Mouse (Mus musculus): Measurements from ENCODE around the gene Camkv. TPM values are rescaled to one million over a fixed set of nuclear protein-coding genes. Genes with fewer than 3 reads are reported as not detected.

Gene Camkv
- polyA plus RNA-seq, 1 experiment from 2014 or later: 0.20 TPM

- H3K9ac ChIP-seq: no peak overlapping the region
- no peaks in the 10 kb centered on the region for H3K27me3 ChIP-seq
- no peak for ATAC-seq (replicated peaks; ENCODE audit: insufficient number of reproducible peaks, insufficient read depth, low FRiP score, low read depth)
- 79% methylated on average over 31 of the region's 31 CpGs for WGBS
- peaks cover 15% of the 10 kb centered on the region for H3K4me1 ChIP-seq (replicated peaks)
- H3K4me3 ChIP-seq: no peak overlapping the region
- no peak overlapping the region for H3K27ac ChIP-seq
- no peaks in the 10 kb centered on the region for H3K9me3 ChIP-seq (replicated peaks)
- no peaks in the 10 kb centered on the region for H3K36me3 ChIP-seq
- no peak overlapping the region for H3K4me2 ChIP-seq
These were observed 12.0 kb downstream of the Camkv start for GRCm38 (mm10) chr9:107947241-107948194.

- H3K27me3 ChIP-seq: no peaks in the 10 kb centered on the region
- no peak overlapping the region for H3K27ac ChIP-seq
- 78% methylated on average over 13 of the region's 13 CpGs for WGBS
- ATAC-seq (replicated peaks; ENCODE audit: insufficient number of reproducible peaks, insufficient read depth, low FRiP score, low read depth): no peak
- no peaks in the 10 kb centered on the region for H3K9me3 ChIP-seq (replicated peaks)
- no peak overlapping the region for H3K9ac ChIP-seq
- H3K36me3 ChIP-seq: no peaks in the 10 kb centered on the region
- no peak overlapping the region for H3K4me2 ChIP-seq
- peaks cover 15% of the 10 kb centered on the region for H3K4me1 ChIP-seq (replicated peaks)
- H3K4me3 ChIP-seq: no peak overlapping the region
These were observed 13.9 kb downstream of the Camkv start for GRCm38 (mm10) chr9:107949184-107949921.

GRCm38 (mm10) chr9:107949922-107950235 lies 14.4 kb downstream of the Camkv start, which contains the start of gene Traip:
Traip (plus strand) TSS chr9:107950136.
- Histone ChIP-seq H3K27me3 (no peaks in the 10 kb centered on the region), H3K36me3 (no peaks in the 10 kb centered on the region), H3K4me2 (peak within 1 kb of the TSS; percentile 74), H3K4me1 (replicated peaks) (peaks cover 15% of the 10 kb centered on the region), H3K4me3 (peak within 1 kb of the TSS; percentile 74), H3K9me3 (replicated peaks) (no peaks in the 10 kb centered on the region), H3K9ac (peak within 1 kb of the TSS; percentile 65), H3K27ac (peak within 1 kb of the TSS; percentile 62)
- ATAC-seq (replicated peaks; ENCODE audit: insufficient number of reproducible peaks, insufficient read depth, low FRiP score, low read depth): no peak
- 93% methylated on average over 10 of the region's 10 CpGs for WGBS

- ATAC-seq (replicated peaks; ENCODE audit: insufficient number of reproducible peaks, insufficient read depth, low FRiP score, low read depth): peak; percentile 87
- Histone ChIP-seq H3K9me3 (replicated peaks) (no peaks in the 10 kb centered on the region), H3K4me2 (peak overlapping the region; percentile 74), H3K27me3 (no peaks in the 10 kb centered on the region), H3K9ac (peak overlapping the region; percentile 65), H3K36me3 (no peaks in the 10 kb centered on the region), H3K4me1 (replicated peaks) (peaks cover 15% of the 10 kb centered on the region), H3K27ac (peak overlapping the region; percentile 62), H3K4me3 (peak overlapping the region; percentile 74)
- 16% methylated on average over 45 of the region's 45 CpGs for WGBS
These were observed 15.2 kb downstream of the Camkv start for GRCm38 (mm10) chr9:107950460-107951355.

DNA sequence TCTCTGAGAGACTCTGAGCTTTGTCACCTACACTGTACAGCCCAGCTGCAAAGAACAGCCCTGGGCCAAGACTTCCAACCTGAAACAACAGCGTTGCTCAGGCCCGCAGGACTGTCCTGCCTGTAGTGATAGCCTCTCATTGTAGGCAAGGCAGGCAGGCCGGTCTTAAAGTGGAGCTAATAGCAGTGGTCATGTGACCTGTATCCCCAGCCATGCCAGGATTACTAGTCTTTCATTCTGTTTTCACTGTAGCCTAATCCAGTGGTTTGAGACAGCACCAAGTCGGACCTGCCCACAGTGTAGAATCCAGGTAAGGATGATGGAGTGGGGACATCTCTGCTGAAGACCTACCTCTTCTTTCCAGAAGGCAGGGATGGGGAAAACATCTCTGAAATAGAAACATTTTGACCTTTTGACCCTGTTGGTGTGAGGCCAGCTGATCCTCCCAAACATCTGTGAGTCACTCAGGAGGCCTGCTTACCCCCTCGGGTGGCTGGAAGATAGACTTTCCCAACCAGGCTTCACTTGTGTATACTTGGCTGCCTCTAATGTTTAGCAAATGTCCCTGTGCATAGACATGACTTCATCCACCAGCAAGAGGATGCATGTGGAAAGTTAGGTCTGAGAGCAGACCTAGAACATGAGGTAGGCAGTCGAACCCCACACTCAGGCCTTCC lies 20.3 kb downstream of the Camkv start:
- H3K27ac ChIP-seq: no peak overlapping the region
- H3K36me3 ChIP-seq: peaks cover 10% of the 10 kb centered on the region; the same call in 1 of the 2 replicates
- no peaks in the 10 kb centered on the region for H3K9me3 ChIP-seq (replicated peaks)
- 63% methylated on average over 6 of the region's 6 CpGs for WGBS
- H3K9ac ChIP-seq: 0 out of 2 replicates have a peak overlapping the region, but pooled peaks have one; percentile 1
- no peak overlapping the region for H3K4me2 ChIP-seq
- H3K27me3 ChIP-seq: no peaks in the 10 kb centered on the region
- peaks cover 10% of the 10 kb centered on the region for H3K4me1 ChIP-seq (replicated peaks)
- no peak overlapping the region for H3K4me3 ChIP-seq
- ATAC-seq (replicated peaks; ENCODE audit: insufficient number of reproducible peaks, insufficient read depth, low FRiP score, low read depth): no peak

DNA sequence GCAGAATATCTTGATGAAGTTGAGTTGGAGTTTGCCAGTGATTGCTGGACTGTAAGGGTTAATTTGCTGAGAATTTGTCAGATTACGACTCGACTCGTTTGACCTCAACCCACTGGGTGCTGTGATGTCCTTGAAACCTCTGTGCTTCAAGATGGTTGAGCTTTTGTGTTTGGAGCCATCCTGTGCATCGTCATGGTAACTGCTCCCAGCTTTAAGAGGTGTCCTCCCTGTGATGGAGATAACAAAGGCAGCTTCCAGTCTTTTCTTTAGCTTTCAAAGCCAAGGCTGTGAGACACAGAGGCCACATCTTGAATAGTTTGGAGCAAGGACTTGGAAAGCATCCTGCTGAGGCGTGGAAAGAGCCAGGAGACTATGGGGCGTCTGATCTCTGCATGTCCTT lies 21.7 kb downstream of the Camkv start:
- Histone ChIP-seq H3K4me3 (no peak overlapping the region), H3K9ac (no peak overlapping the region), H3K9me3 (replicated peaks) (no peaks in the 10 kb centered on the region), H3K4me2 (no peak overlapping the region), H3K36me3 (peaks cover 13% of the 10 kb centered on the region; the same call in 1 of the 2 replicates), H3K4me1 (replicated peaks) (no peaks in the 10 kb centered on the region; the same call in 1 of the 2 replicates), H3K27ac (no peak overlapping the region), H3K27me3 (no peaks in the 10 kb centered on the region)
- 64% methylated on average over 6 of the region's 6 CpGs for WGBS
- ATAC-seq (replicated peaks; ENCODE audit: insufficient number of reproducible peaks, insufficient read depth, low FRiP score, low read depth): no peak

- H3K27me3 ChIP-seq: no peaks in the 10 kb centered on the region
- ATAC-seq (replicated peaks; ENCODE audit: insufficient number of reproducible peaks, insufficient read depth, low FRiP score, low read depth): no peak
- no peaks in the 10 kb centered on the region for H3K9me3 ChIP-seq (replicated peaks)
- no peak overlapping the region for H3K4me2 ChIP-seq
- H3K27ac ChIP-seq: no peak overlapping the region
- peaks cover 17% of the 10 kb centered on the region; the same call in 1 of the 2 replicates for H3K36me3 ChIP-seq
- H3K9ac ChIP-seq: no peak overlapping the region
- H3K4me3 ChIP-seq: no peak overlapping the region
- 64% methylated on average over 6 of the region's 6 CpGs for WGBS
- peaks cover 7% of the 10 kb centered on the region for H3K4me1 ChIP-seq (replicated peaks)
These were observed 24.4 kb downstream of the Camkv start for GRCm38 (mm10) chr9:107959896-107960295.

GRCm38 (mm10) chr9:107960928-107961327 lies 25.5 kb downstream of the Camkv start:
- 81% methylated on average over 4 of the region's 4 CpGs for WGBS
- peaks cover 17% of the 10 kb centered on the region; the same call in 1 of the 2 replicates for H3K36me3 ChIP-seq
- no peak for ATAC-seq (replicated peaks; ENCODE audit: insufficient number of reproducible peaks, insufficient read depth, low FRiP score, low read depth)
- no peaks in the 10 kb centered on the region for H3K9me3 ChIP-seq (replicated peaks)
- H3K9ac ChIP-seq: no peak overlapping the region
- H3K4me2 ChIP-seq: no peak overlapping the region
- H3K4me3 ChIP-seq: no peak overlapping the region
- no peaks in the 10 kb centered on the region for H3K27me3 ChIP-seq
- no peak overlapping the region for H3K27ac ChIP-seq
- peaks cover 7% of the 10 kb centered on the region for H3K4me1 ChIP-seq (replicated peaks)

- 89% methylated on average over 10 of the region's 10 CpGs for WGBS
- Histone ChIP-seq H3K9ac (no peak overlapping the region), H3K27ac (no peak overlapping the region), H3K4me2 (no peak overlapping the region), H3K36me3 (peaks cover 17% of the 10 kb centered on the region; the same call in 1 of the 2 replicates), H3K4me3 (no peak overlapping the region), H3K9me3 (replicated peaks) (no peaks in the 10 kb centered on the region), H3K27me3 (no peaks in the 10 kb centered on the region), H3K4me1 (replicated peaks) (peaks cover 7% of the 10 kb centered on the region)
- no peak for ATAC-seq (replicated peaks; ENCODE audit: insufficient number of reproducible peaks, insufficient read depth, low FRiP score, low read depth)
These were observed 25.9 kb downstream of the Camkv start for GRCm38 (mm10) chr9:107961351-107961762.

DNA sequence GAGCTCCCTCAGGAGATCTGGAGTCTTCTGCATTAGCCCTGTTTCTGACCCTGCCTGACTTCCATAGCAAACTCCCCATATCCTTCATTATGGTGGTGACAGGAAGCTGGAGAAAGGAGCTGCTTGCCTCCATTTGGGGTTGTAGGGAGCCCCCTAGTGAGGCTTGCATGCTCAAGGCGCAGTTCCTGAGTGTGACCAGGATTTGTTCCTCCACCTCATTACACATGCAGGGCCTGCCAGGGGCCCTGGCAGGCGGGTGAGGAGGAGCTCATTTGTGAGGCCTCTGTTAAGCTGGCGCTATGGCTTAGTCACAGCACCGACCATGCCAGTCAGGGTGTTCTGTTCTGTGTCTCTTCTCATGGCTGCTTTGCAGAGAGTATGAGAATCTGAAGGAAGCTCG lies 26.4 kb downstream of the Camkv start:
- H3K4me2 ChIP-seq: no peak overlapping the region
- no peaks in the 10 kb centered on the region for H3K9me3 ChIP-seq (replicated peaks)
- H3K4me3 ChIP-seq: no peak overlapping the region
- H3K36me3 ChIP-seq: peaks cover 17% of the 10 kb centered on the region; the same call in 1 of the 2 replicates
- 50% methylated on average over 5 of the region's 5 CpGs for WGBS
- ATAC-seq (replicated peaks; ENCODE audit: insufficient number of reproducible peaks, insufficient read depth, low FRiP score, low read depth): no peak
- H3K4me1 ChIP-seq (replicated peaks): peaks cover 7% of the 10 kb centered on the region
- no peaks in the 10 kb centered on the region for H3K27me3 ChIP-seq
- no peak overlapping the region for H3K27ac ChIP-seq
- no peak overlapping the region for H3K9ac ChIP-seq
